Mouse (Mus musculus) limb, embryonic 11.5 days (tissue): Measurements from ENCODE around the gene Olig1. TPM values are rescaled to one million over a fixed set of nuclear protein-coding genes. Genes with fewer than 3 reads are reported as not detected.
"Not testable (repeated sequence)": the region's sequence is repeated elsewhere in the genome, so short reads cannot be mapped to it uniquely, and the experiment has no call there.

Experiments
- ATAC-seq: fragments of 200-750 bp; cut with Nextera tagmentation; 2 replicates; pipeline ENCODE4 v1.8.0; 2017; ENCODE audit warnings: low read depth; ENCODE audit not compliant: insufficient number of reproducible peaks, low FRiP score, low TSS enrichment
- DNase-seq: peaks from one replicate; pipeline ENCODE4 v3.0.0-alpha.2; 2015; ENCODE audit warnings: low spot score
- H3K27ac ChIP-seq: fragments of 300-500 bp; sonication (generic); replicated peaks from 2 replicates; pipeline ENCODE4 v1.5.1; 2014; ENCODE audit warnings: low read depth, mild to moderate bottlenecking, low read length
- H3K27me3 ChIP-seq: fragments of 300-500 bp; sonication (generic); 2 replicates; pipeline ENCODE4 v1.6.1; 2014; ENCODE audit warnings: mild to moderate bottlenecking, low read length, mixed read lengths; ENCODE audit not compliant: control insufficient read depth, insufficient read depth
- H3K36me3 ChIP-seq: fragments of 300-500 bp; sonication (generic); 2 replicates; pipeline ENCODE4 v1.6.1; 2014; ENCODE audit warnings: mild to moderate bottlenecking, low read length, moderate library complexity, mixed read lengths; ENCODE audit not compliant: control insufficient read depth, insufficient read depth
- H3K4me1 ChIP-seq: fragments of 300-500 bp; sonication (generic); 2 replicates; pipeline ENCODE4 v1.6.1; 2014; ENCODE audit warnings: low read length, mixed read lengths; ENCODE audit not compliant: control insufficient read depth, insufficient read depth
- H3K4me2 ChIP-seq: fragments of 300-500 bp; sonication (generic); 2 replicates; pipeline ENCODE4 v1.6.1; 2014; ENCODE audit warnings: low read depth, mild to moderate bottlenecking, moderate library complexity; ENCODE audit not compliant: severe bottlenecking
- H3K4me3 ChIP-seq: fragments of 300-500 bp; sonication (generic); 2 replicates; pipeline ENCODE4 v1.5.1; 2014; ENCODE audit warnings: low read depth, low read length
- H3K9ac ChIP-seq: fragments of 300-500 bp; sonication (generic); 2 replicates; pipeline ENCODE4 v1.6.1; 2014; ENCODE audit warnings: mild to moderate bottlenecking, low read length
- H3K9me3 ChIP-seq: fragments of 300-500 bp; sonication (generic); 2 replicates; pipeline ENCODE4 v1.6.1; 2016; ENCODE audit warnings: low read length; ENCODE audit not compliant: control insufficient read depth
- WGBS: fragments of 180-500 bp; shearing (Covaris S2); extraction: QIAGEN DNeasy Blood & Tissue Kit; methylation state at CpG from one replicate; pipeline ENCODE4 v1.1.7; 2014; 5-methylcytosine and 5-hydroxymethylcytosine counted together
- polyA plus RNA-seq: library from polyadenylated mRNA; unstranded; fragments of >200 nt; fragmentation: Nextera tagmentation; extraction: Ambion mirVana; gene quantifications from 2 replicates; pipeline ENCODE4 v1.2.1, GENCODE M21; 2014

Olig1 gene
- polyA plus RNA-seq, 1 experiment from 2014 or later, result not detected

GRCm38 (mm10) chr16:91232470-91233240 lies 36.9 kb upstream of the Olig1 start:
- 3% methylated on average over 25 of the region's 25 CpGs for WGBS
- DNase-seq (peak; percentile 44), ATAC-seq (no peak)
- H3K4me3 ChIP-seq, result 0 out of 2 replicates have a peak overlapping the region, but pooled peaks have one; percentile 1
- no peak overlapping the region for H3K9ac ChIP-seq
- H3K27me3 ChIP-seq, result peaks cover 91% of the 10 kb centered on the region
- no peaks in the 10 kb centered on the region for H3K36me3 ChIP-seq
- H3K9me3 ChIP-seq, result no peaks in the 10 kb centered on the region
- H3K27ac ChIP-seq, result no peak overlapping the region
- no peak overlapping the region for H3K4me2 ChIP-seq
- peaks cover 6% of the 10 kb centered on the region; the same call in 1 of the 2 replicates for H3K4me1 ChIP-seq

GRCm38 (mm10) chr16:91233241-91233944 lies 36.2 kb upstream of the Olig1 start:
- 16% methylated on average over 11 of the region's 11 CpGs for WGBS
- no peak overlapping the region for H3K27ac ChIP-seq
- no peak overlapping the region for H3K4me3 ChIP-seq
- H3K9me3 ChIP-seq, result no peaks in the 10 kb centered on the region
- DNase-seq (no peak), ATAC-seq (no peak)
- peaks cover 6% of the 10 kb centered on the region; the same call in 1 of the 2 replicates for H3K4me1 ChIP-seq
- peaks cover 88% of the 10 kb centered on the region for H3K27me3 ChIP-seq
- no peak overlapping the region for H3K9ac ChIP-seq
- no peaks in the 10 kb centered on the region for H3K36me3 ChIP-seq
- no peak overlapping the region for H3K4me2 ChIP-seq

GRCm38 (mm10) chr16:91239024-91239423 lies 30.5 kb upstream of the Olig1 start:
- Histone ChIP-seq H3K4me3 (no peak overlapping the region), H3K4me2 (no peak overlapping the region), H3K9me3 (no peaks in the 10 kb centered on the region), H3K27me3 (peaks cover 37% of the 10 kb centered on the region), H3K9ac (no peak overlapping the region), H3K27ac (no peak overlapping the region), H3K4me1 (no peaks in the 10 kb centered on the region), H3K36me3 (no peaks in the 10 kb centered on the region)
- 64% methylated on average over 4 of the region's 4 CpGs for WGBS
- ATAC-seq (no peak), DNase-seq (no peak)

GRCm38 (mm10) chr16:91246292-91246691 lies 23.3 kb upstream of the Olig1 start:
- H3K4me3 ChIP-seq, result no peak overlapping the region
- 50% methylated on average over 9 of the region's 9 CpGs for WGBS
- H3K4me2 ChIP-seq, result no peak overlapping the region
- H3K36me3 ChIP-seq, result no peaks in the 10 kb centered on the region
- H3K9ac ChIP-seq, result no peak overlapping the region
- H3K4me1 ChIP-seq, result no peaks in the 10 kb centered on the region
- H3K27ac ChIP-seq, result no peak overlapping the region
- H3K9me3 ChIP-seq, result no peaks in the 10 kb centered on the region
- H3K27me3 ChIP-seq, result no peaks in the 10 kb centered on the region
- ATAC-seq (no peak), DNase-seq (no peak)

- not testable (repeated sequence) for H3K36me3 ChIP-seq, H3K9ac ChIP-seq, DNase-seq, H3K4me1 ChIP-seq, H3K4me3 ChIP-seq, ATAC-seq, H3K27ac ChIP-seq, H3K4me2 ChIP-seq, H3K9me3 ChIP-seq
- WGBS, result 13% methylated on average over 20 of the region's 28 CpGs
- H3K27me3 ChIP-seq, result peaks cover 27% of the 10 kb centered on the region
Measured at GRCm38 (mm10) chr16:91255419-91256164, 14.0 kb upstream of the Olig1 start.

- no peak overlapping the region for H3K4me2 ChIP-seq
- no peak overlapping the region for H3K9ac ChIP-seq
- H3K4me1 ChIP-seq, result no peaks in the 10 kb centered on the region
- ATAC-seq (no peak), DNase-seq (no peak)
- no peaks in the 10 kb centered on the region for H3K36me3 ChIP-seq
- H3K9me3 ChIP-seq, result no peaks in the 10 kb centered on the region
- H3K27ac ChIP-seq, result no peak overlapping the region
- no peak overlapping the region for H3K4me3 ChIP-seq
- 56% methylated on average over 3 of the region's 3 CpGs for WGBS
- H3K27me3 ChIP-seq, result peaks cover 32% of the 10 kb centered on the region
Measured at GRCm38 (mm10) chr16:91258956-91259355, 10.6 kb upstream of the Olig1 start.

GRCm38 (mm10) chr16:91260861-91261260 lies 8.7 kb upstream of the Olig1 start:
- Histone ChIP-seq H3K27ac (no peak overlapping the region), H3K27me3 (peaks cover 34% of the 10 kb centered on the region), H3K4me3 (no peak overlapping the region), H3K36me3 (no peaks in the 10 kb centered on the region), H3K4me1 (no peaks in the 10 kb centered on the region), H3K9ac (no peak overlapping the region), H3K9me3 (no peaks in the 10 kb centered on the region), H3K4me2 (no peak overlapping the region)
- no peak for ATAC-seq
- no peak for DNase-seq
- 82% methylated on average over 3 of the region's 3 CpGs for WGBS

GRCm38 (mm10) chr16:91262467-91263220 lies 6.9 kb upstream of the Olig1 start:
- H3K9me3 ChIP-seq, result no peaks in the 10 kb centered on the region
- WGBS, result 43% methylated on average over 12 of the region's 12 CpGs
- no peaks in the 10 kb centered on the region for H3K36me3 ChIP-seq
- no peak overlapping the region for H3K4me3 ChIP-seq
- DNase-seq (no peak), ATAC-seq (no peak)
- no peak overlapping the region for H3K27ac ChIP-seq
- peaks cover 34% of the 10 kb centered on the region for H3K27me3 ChIP-seq
- no peak overlapping the region for H3K4me2 ChIP-seq
- H3K4me1 ChIP-seq, result no peaks in the 10 kb centered on the region
- H3K9ac ChIP-seq, result no peak overlapping the region
